Mouse (Mus musculus) common myeloid progenitor, adult 5-6 weeks (primary cell): Measurements from ENCODE around the gene St3gal3. TPM values are rescaled to one million over a fixed set of nuclear protein-coding genes. Genes with fewer than 3 reads are reported as not detected.

Experiments used
- ATAC-seq: replicated peaks from 2 replicates; pipeline ENCODE4 v1.8.0; 2016; ENCODE audit warnings: low read depth, mild to moderate bottlenecking, moderate TSS enrichment, inconsistent platforms; ENCODE audit not compliant: poor library complexity, severe bottlenecking
- total RNA-seq: library from RNA; stranded (forward); fragments of 200-1000, 187-1606 nt; gene quantifications from 2 replicates; pipeline ENCODE4 v1.2.3, GENCODE M21; 2017

St3gal3 gene
- total RNA-seq, 1 experiment from 2014 or later, result 11.0 TPM

DNA sequence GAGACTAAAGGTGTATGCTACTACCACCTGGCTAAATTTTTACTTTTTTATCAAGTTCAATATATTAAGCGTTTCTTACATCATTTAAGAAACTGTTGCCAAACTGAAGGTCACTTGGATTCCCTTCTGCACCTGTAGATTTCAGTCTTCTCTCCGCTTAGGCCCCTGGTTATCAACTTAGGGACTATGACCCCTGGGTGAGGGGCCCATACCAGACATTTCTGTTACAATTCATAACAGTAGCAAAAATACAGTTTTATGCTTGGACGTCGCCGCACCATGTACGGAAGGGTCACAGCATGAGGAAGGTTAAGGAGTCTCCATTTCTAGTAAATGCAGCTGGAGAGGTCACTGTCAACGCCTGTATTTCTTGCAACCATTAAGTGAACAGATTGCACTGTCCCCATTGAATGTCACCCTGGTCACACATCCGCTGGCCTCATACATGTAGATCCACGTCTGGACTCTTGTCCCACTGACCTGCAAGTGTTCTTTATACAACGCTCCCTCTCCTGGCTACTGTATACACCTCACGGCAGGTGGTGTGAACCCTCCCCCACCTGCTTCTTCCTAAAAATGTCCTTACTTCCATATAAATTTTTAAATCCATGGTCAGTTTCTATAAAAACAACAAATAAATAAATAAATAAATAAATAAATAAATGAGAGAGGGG is 41.8 kb downstream of the St3gal3 start:
- ATAC-seq, result no peak

DNA sequence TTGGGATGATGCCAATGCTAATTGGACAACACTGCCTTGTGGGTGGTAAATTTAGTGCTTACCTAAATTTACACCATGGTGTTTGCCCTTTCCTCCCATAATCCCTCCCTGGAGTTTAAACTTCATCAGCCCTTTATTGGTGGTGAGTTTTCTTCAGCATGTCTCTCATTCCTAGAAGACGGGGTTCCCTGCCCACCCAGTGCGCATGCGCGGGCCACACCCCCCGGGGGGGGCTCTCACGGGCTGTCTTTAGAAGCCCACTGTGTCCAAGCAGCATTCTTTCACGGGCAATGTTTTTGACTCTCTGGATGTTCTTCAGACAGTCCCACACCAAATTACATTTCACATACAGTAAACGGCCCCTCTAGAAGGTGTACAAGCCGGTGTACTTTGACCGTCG is 44.3 kb downstream of the St3gal3 start:
- ATAC-seq, result no peak

GRCm38 (mm10) chr4:118089939-118090338 is 44.8 kb downstream of the St3gal3 start:
- ATAC-seq, result peak; percentile 66

DNA sequence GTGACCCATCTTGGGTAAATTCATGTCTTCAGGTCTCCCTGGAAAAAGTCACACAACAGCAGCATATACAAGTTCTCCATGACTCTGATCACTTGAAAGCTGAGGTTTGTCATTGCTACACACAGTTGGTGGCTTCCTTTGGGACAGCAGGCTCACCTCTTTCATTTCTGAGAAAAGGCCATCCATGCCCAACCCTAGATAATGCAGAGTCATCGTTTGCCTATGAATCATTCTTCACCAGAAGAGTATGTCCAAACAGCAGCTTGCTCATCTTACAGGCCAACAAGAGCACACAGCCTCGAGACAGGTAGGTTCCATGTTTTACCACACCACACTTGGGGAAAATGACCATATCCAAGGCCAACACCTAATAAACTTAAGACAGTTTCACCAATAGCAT is 45.9 kb downstream of the St3gal3 start:
- ATAC-seq, result no peak

DNA sequence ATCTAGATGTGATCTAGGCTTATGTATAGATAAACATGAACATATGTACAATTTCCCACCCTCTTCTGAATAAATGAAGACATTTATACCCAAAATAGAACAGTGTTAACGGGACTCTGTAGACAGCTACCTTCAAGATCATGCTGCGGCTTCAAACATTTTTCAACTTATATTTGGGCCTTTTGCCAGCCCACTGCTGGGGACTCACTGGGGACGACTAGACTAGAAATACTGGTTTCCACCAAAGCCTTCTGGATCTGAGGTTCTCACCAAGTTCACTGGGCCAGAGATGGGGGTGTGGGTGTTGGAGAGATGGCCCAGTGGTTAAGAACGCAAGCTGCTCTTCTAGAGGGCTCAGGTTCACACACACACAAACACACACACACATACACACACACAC is 49.7 kb downstream of the St3gal3 start:
- no peak for ATAC-seq

DNA sequence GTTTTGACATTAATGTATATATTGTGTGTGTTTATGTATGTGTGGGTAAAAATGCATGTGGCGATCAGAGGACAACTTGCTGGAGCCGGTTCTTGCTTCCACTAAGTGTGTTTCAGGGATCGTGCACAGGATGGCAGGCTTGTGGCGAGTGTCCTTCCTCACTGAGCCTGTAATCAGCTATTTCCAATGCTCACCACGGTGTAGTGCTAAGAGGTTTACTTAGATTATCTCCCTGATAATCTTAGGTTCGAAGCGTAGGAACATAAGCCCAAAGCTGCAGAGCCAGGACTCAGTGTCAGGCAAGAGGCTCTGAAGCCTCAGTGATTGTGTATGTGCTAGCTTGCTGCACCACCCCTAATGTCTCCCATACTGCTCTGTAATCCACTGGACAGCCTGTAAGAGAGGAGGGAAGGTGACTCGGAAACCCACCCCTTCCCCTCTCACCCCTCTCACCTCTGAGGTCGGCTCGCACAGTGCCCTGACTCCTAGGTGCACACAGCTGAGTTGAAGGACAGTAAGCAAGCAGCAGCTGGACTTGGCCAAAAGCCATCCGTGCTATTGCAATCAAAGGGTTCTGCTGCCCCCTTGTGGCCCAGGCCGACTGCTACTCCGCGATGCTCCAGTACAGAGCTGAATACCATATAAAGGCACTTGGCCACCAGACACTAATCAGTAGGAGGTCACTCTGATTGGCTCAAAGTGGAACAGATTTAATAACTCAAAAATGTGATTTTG is 51.3 kb downstream of the St3gal3 start:
- ATAC-seq, result peak; percentile 90

DNA sequence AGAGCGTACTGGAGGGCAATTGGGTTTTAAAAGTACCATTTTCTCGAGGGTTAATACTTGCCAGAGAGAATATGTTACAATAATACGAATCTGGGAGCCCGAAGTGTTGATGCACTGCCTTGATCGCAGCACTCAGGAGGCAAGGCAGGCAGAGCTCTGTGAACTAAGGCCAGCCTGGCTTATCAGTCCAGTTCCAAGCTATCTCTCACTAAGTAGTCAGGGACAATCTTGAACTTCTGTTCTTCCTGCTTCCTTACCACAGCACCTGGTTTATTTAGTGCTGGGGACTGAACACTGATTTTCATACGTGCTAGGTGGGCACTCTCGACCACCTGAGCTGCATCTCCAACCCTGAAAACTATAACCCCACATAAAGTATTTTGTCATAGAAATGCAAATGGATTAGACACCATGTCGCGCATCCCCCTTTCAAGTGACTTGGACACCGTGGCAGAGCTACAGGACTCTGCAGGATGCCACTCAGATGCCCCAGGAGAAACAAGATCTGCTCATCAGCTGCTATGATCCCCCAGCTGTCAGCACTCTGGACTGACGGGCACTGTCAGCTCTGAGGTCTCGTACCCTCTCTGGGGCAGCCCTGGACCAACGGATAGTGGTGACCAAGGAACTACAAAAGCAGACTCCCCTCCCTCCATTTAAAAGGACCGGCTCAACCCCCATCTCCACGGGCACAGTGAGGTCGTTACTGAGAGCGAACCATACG is 52.9 kb downstream of the St3gal3 start:
- ATAC-seq, result no peak

- no peak for ATAC-seq
Measured at GRCm38 (mm10) chr4:118080481-118080880, 54.2 kb downstream of the St3gal3 start.

- ATAC-seq, result peak; percentile 51
Measured at GRCm38 (mm10) chr4:118079195-118079594, 55.5 kb downstream of the St3gal3 start.

DNA sequence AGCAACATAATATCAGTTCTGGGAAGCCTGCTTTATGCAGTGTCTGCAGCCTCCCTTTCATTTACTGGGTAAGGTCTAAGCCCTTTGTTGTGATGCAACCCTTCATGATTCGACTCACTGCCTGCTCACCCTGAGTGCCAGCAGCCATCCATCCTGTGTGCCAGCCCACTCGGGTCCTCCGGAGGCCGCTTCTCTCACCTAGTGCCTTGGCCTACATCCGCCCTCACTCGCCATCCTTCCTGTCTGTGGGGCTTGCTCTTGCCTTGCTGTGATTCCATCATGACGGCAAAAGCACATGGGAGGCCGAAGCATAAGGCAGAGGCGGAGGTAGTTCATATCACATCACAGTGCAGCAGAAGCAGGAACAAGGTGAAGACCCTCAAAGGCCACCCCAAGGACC is 56.1 kb downstream of the St3gal3 start:
- no peak for ATAC-seq

- no peak for ATAC-seq
Measured at GRCm38 (mm10) chr4:118077293-118077752, 57.4 kb downstream of the St3gal3 start.

- no peak for ATAC-seq
Measured at GRCm38 (mm10) chr4:118076648-118077047, 58.1 kb downstream of the St3gal3 start.

DNA sequence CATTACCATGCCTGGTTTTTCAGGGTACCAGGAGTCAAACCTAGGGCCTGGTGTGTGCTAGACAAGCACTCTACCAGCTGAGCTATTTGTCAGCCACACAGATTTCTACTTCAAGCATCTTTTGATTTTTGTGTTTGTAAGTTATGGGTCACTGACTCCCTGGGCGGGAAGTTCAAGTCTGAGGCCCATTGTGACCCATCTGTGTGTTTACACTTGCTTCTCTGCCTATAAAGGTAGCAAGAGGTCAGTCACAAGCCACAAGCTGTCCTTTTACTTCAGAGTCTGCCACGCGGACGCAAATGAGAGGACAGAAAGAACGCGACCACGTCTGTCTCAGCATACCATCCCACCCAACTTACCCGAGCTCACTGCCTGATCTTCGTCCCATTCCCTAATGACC is 59.4 kb downstream of the St3gal3 start:
- ATAC-seq, result no peak

DNA sequence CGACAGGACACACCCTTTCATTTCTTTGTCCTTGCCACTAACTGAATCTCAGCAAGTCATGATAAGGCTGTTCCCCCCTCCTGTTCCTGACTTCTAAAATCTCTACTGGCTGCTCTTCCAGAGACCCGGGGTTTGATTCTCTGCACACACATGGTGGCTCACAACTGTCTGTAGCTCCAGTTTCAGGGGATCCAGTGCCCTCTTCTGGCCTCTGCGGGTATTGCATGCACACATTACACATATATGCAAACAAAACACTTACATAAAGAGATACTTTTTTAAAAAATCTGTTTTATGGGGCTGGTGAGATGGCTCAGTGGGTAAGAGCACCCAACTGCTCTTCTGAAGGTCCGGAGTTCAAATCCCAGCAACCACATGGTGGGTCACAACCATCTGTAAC is 60.5 kb downstream of the St3gal3 start:
- no peak for ATAC-seq

DNA sequence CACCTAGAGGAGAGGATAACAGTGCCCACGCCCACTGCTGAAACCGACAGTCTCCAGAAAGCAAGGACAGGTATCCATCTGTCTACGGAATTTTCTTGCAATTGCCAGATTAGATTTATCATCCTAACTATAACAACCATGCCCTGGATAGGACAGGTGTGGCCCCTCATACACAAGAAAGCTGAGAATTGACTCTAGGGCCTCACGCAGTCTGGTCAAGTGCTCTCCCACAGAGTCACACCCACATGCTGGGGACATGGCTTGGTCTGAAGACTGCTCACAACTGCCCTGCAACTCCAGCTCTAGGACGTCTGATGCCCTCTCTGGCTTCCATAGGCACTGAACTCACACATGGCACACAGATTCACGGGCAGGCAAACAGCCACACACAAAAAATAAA is 61.6 kb downstream of the St3gal3 start:
- ATAC-seq, result no peak

DNA sequence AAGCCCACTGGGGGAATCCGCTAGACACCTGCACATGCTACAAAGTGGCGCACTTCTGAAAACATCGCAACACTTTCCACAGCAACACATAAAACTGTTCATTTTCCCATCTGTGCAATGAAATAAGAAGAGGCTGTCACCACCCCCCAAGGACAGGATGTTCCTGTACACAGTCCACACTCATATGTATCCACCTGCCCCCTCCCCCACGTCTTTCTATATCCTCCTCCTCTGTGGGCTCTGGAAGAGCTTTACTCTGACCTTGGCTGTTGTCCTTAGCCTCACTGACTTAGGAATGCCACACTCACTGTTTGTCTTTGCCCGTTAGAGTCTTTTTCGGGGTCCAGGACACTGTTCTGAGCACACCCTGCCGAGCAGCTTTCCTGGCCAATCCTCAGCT is 62.8 kb downstream of the St3gal3 start:
- no peak for ATAC-seq

DNA sequence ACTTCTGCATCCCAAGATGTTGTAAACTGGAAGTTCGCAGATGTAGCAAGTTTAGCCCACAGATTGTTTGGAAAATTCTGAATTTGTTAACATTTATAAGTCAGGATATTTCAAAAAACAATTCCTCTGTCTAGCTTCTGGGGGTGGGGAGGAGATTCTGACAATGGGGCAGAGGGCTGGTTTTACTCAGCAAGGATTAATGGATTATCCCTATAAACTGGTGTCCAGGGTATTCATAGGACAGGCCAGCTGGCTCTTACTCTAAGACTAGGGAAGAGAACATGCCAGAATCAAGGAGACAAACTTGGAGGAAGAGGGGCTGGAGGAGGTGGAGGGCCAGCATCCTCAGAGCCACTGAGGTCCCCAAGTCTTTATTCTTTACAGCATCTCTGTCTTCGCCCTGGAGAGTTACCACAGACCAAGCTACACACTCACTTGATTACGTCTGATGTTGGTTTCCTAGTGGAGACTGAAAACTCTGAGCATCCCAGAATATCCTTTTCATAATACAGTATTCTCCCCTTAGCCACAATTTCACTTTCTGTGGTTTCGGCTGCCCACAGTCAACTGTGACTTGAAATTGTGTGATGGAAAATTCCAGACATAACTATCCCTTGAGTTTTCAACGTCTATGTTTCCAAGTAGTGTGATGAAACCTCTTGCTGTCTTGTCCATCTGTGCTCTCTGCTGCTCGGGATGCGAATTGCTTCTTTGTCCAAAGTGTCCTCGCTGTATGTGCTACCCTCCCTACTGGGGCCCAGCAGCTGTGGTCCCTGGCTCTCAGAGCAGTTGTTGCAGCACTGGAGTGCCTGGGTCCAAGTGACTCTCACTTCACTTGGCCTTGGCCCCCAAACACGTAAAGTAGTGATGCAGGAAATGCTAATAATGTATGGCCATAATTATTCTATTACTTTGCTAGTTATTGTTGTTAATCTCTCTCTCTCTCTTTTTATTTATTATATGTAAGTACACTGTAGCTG is 64.2 kb downstream of the St3gal3 start:
- ATAC-seq, result no peak

GRCm38 (mm10) chr4:118061809-118062463 is 72.8 kb downstream of the St3gal3 start:
- 0 out of 2 replicates have a peak, but pooled peaks have one; percentile 15 for ATAC-seq

DNA sequence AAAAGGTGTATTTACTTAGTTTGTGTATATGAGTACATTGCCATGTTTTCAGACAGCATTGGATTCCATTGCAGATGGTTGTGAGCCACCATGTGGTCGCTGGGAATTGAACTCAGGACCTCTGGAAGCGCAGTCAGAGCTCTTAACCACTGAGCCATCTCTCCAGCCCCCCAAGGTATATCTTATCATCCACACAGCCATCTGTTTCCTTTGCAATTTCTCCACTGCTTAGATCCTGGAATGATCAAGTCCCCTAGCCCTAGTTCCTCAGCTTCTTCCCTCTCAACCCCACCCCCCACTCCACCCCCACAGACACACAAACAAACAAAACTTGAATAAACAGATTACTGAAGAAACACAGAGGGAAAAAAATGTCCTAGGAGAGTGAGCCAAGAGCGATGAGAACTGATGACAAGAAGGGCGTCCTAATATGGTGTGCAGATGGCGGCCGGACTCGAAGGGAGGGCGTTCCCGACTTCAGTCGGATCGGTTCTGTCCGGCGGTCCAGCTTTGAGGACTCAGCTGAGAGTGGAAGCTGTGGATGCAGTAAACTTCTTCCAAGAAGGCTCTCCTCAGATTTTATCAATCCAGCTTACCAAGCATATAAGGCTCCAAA is 73.7 kb downstream of the St3gal3 start:
- ATAC-seq, result no peak
